Mouse (Mus musculus) megakaryocyte, embryonic 14.5 days (primary cell): ENCODE data around the gene Iqck. TPM values are rescaled to one million over a fixed set of nuclear protein-coding genes. Genes with fewer than 3 reads are reported as not detected.

Experiments used
- H3K27me3 ChIP-seq: replicated peaks from 2 replicates; pipeline ENCODE3; 2012; ENCODE audit warnings: inconsistent platforms
- H3K36me3 ChIP-seq: replicated peaks from 2 replicates; pipeline ENCODE3; 2012; ENCODE audit warnings: low read length, inconsistent platforms, mixed read lengths
- H3K4me1 ChIP-seq: 2 replicates; pipeline ENCODE4 v1.6.1; 2012; ENCODE audit warnings: inconsistent platforms
- H3K4me3 ChIP-seq: replicated peaks from 2 replicates; pipeline ENCODE3; 2012; ENCODE audit warnings: moderate library complexity, mild to moderate bottlenecking, inconsistent platforms
- H3K9me3 ChIP-seq: 2 replicates; pipeline ENCODE4 v1.6.1; 2012; ENCODE audit warnings: inconsistent platforms
- FLI1 ChIP-seq: IDR thresholded peaks from 2 replicates; pipeline ENCODE4 v1.6.1; 2012; ENCODE audit warnings: low read length, inconsistent platforms, mixed read lengths
- GATA1 ChIP-seq: IDR thresholded peaks from 3 replicates; pipeline ENCODE4 v1.6.1; 2012; ENCODE audit warnings: mixed read lengths, low read length, inconsistent platforms, borderline replicate concordance
- polyA plus RNA-seq: library from polyadenylated mRNA; stranded (reverse); fragments of >175 nt; gene quantifications from 2 replicates; pipeline ENCODE4 v1.2.3, GENCODE M21; 2012; ENCODE audit warnings: low replicate concordance; ENCODE audit not compliant: insufficient read depth

Gene Iqck
- polyA plus RNA-seq, 1 experiment, result 0.08 TPM

- Histone ChIP-seq H3K4me1 (peaks cover 10% of the 10 kb centered on the region), H3K36me3 (no peaks in the 10 kb centered on the region), H3K27me3 (peaks cover 2% of the 10 kb centered on the region), H3K9me3 (no peaks in the 10 kb centered on the region), H3K4me3 (peak overlapping the region; percentile 64)
- TF ChIP-seq GATA1 (no peak), FLI1 (no peak)
Observed at GRCm38 (mm10) chr7:118937469-118938387, 82.2 kb downstream of the Iqck start.

GRCm38 (mm10) chr7:118942297-118942696 lies 86.7 kb downstream of the Iqck start:
- H3K4me1 ChIP-seq, result peaks cover 18% of the 10 kb centered on the region

GRCm38 (mm10) chr7:118943170-118943569 lies 87.6 kb downstream of the Iqck start:
- peaks cover 3% of the 10 kb centered on the region for H3K27me3 ChIP-seq
- no peaks in the 10 kb centered on the region for H3K9me3 ChIP-seq
- H3K4me1 ChIP-seq, result peaks cover 16% of the 10 kb centered on the region
- no peaks in the 10 kb centered on the region for H3K36me3 ChIP-seq
- H3K4me3 ChIP-seq, result no peak overlapping the region
- TF ChIP-seq GATA1 (no peak), FLI1 (no peak)

More at GRCm38 (mm10) chr7:118942297-118942696, 86.7 kb downstream of the Iqck start:
- Histone ChIP-seq H3K36me3 (no peaks in the 10 kb centered on the region), H3K27me3 (peaks cover 3% of the 10 kb centered on the region), H3K9me3 (no peaks in the 10 kb centered on the region), H3K4me3 (no peak overlapping the region)
- TF ChIP-seq FLI1, result no peak
- TF ChIP-seq GATA1, result no peak

GRCm38 (mm10) chr7:118944884-118945283 lies 89.3 kb downstream of the Iqck start:
- H3K4me3 ChIP-seq, result no peak overlapping the region
- TF ChIP-seq FLI1, result no peak
- TF ChIP-seq GATA1, result no peak
- H3K36me3 ChIP-seq, result no peaks in the 10 kb centered on the region
- H3K27me3 ChIP-seq, result peaks cover 3% of the 10 kb centered on the region
- no peaks in the 10 kb centered on the region for H3K9me3 ChIP-seq
- peaks cover 15% of the 10 kb centered on the region for H3K4me1 ChIP-seq

GRCm38 (mm10) chr7:118947241-118947640 lies 91.7 kb downstream of the Iqck start:
- Histone ChIP-seq H3K36me3 (no peaks in the 10 kb centered on the region), H3K9me3 (no peaks in the 10 kb centered on the region), H3K27me3 (peaks cover 13% of the 10 kb centered on the region), H3K4me3 (no peak overlapping the region), H3K4me1 (peaks cover 15% of the 10 kb centered on the region)
- TF ChIP-seq GATA1, result no peak
- no peak for TF ChIP-seq FLI1

GRCm38 (mm10) chr7:118948677-118949282 lies 93.2 kb downstream of the Iqck start:
- TF ChIP-seq FLI1, result no peak
- no peak for TF ChIP-seq GATA1
- Histone ChIP-seq H3K4me1 (peaks cover 11% of the 10 kb centered on the region), H3K36me3 (no peaks in the 10 kb centered on the region), H3K4me3 (no peak overlapping the region), H3K27me3 (peaks cover 14% of the 10 kb centered on the region), H3K9me3 (no peaks in the 10 kb centered on the region)

GRCm38 (mm10) chr7:118949749-118950148 lies 94.2 kb downstream of the Iqck start:
- Histone ChIP-seq H3K27me3 (peaks cover 14% of the 10 kb centered on the region), H3K4me1 (peaks cover 11% of the 10 kb centered on the region), H3K9me3 (no peaks in the 10 kb centered on the region), H3K36me3 (no peaks in the 10 kb centered on the region), H3K4me3 (no peak overlapping the region)
- no peak for TF ChIP-seq GATA1
- TF ChIP-seq FLI1, result no peak

- TF ChIP-seq GATA1 (no peak), FLI1 (no peak)
- Histone ChIP-seq H3K27me3 (peaks cover 13% of the 10 kb centered on the region), H3K36me3 (no peaks in the 10 kb centered on the region), H3K9me3 (no peaks in the 10 kb centered on the region), H3K4me3 (no peak overlapping the region), H3K4me1 (no peaks in the 10 kb centered on the region)
Observed at GRCm38 (mm10) chr7:118953626-118954282, 98.2 kb downstream of the Iqck start.

- no peaks in the 10 kb centered on the region for H3K4me1 ChIP-seq
- H3K36me3 ChIP-seq, result no peaks in the 10 kb centered on the region
- peaks cover 13% of the 10 kb centered on the region for H3K27me3 ChIP-seq
- no peaks in the 10 kb centered on the region for H3K9me3 ChIP-seq
- TF ChIP-seq FLI1 (no peak), GATA1 (no peak)
- H3K4me3 ChIP-seq, result no peak overlapping the region
Observed at GRCm38 (mm10) chr7:118954968-118955367, 99.4 kb downstream of the Iqck start.

GRCm38 (mm10) chr7:118956616-118957246 lies 101.2 kb downstream of the Iqck start:
- H3K4me3 ChIP-seq, result no peak overlapping the region
- H3K36me3 ChIP-seq, result no peaks in the 10 kb centered on the region
- H3K9me3 ChIP-seq, result no peaks in the 10 kb centered on the region
- H3K4me1 ChIP-seq, result no peaks in the 10 kb centered on the region
- peaks cover 5% of the 10 kb centered on the region for H3K27me3 ChIP-seq
- TF ChIP-seq GATA1 (no peak), FLI1 (no peak)
